Comparison of ENCODE assay signal across 8 mouse cellular contexts in the genomic region with DNA sequence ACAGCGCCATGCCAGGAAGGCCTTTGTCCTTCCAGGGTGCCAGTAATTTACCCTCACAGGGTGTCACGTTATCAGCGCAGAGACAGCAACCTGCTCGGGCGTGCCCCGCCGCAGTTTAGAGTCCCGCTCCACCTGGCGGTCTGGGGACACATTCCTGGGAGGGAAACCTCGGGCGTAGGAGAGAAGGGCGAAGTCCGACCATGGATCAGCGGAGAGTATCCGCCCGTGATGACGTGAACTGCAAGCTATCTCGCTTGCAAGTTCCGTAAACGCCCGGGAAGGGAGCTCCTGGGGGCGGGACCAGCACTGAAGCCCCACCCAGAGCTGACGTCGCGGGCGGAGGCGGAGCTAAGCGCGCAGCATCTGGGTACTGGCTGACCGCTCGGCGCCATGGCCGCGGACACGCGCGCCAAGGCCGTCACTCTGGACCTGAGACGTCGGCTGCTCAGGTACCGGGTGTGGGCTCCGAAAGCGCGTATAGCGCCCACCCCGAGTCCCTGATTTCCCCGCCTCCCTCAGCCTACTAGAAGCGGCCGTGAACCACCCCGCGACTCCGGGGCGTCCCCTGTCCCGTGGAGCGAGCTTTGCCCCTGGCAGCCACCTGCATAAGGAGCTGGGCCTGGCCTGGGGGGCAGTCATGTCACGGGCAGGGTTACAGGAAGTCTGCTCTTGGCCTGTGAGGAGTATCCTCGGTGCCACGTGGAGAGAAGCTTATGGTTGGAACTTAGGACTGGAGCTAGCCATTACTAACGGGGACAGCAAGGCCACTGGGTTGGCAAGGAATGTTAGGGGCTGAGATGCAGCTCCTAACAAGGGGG. TPM values are rescaled to one million over a fixed set of nuclear protein-coding genes. Genes with fewer than 3 reads are reported as not detected.
DNase-seq lines count a peak whose midpoint lies in the region; ATAC-seq lines count a peak whose summit lies in the region.

Gene Phykpl (plus strand): TSS at position 327 of the 818 bp plus-strand sequence.

- WGBS in heart, embryonic 13.5 days, result under 1% methylated on average over 59 of the region's 59 CpGs
- WGBS in liver, embryonic 12.5 days (ENCODE audit: insufficient replicate concordance), result 2% methylated on average over 59 of the region's 59 CpGs
- under 1% methylated on average over 59 of the region's 59 CpGs for WGBS in stomach, embryonic 15.5 days

- peak within 1 kb of the TSS; percentile 93 for H3K9ac ChIP-seq in heart, embryonic 13.5 days
- H3K9ac ChIP-seq in liver, embryonic 12.5 days, result peak within 1 kb of the TSS; percentile 95
- H3K9ac ChIP-seq in stomach, embryonic 15.5 days, result peak within 1 kb of the TSS; percentile 75

- peak within 1 kb of the TSS; percentile 91 for H3K4me2 ChIP-seq in heart, embryonic 13.5 days
- peak within 1 kb of the TSS; percentile 86 for H3K4me2 ChIP-seq in liver, embryonic 12.5 days
- peak within 1 kb of the TSS; percentile 80 for H3K4me2 ChIP-seq in stomach, embryonic 15.5 days

- no peaks in the 10 kb centered on the region for H3K9me3 ChIP-seq in heart, embryonic 13.5 days
- no peaks in the 10 kb centered on the region for H3K9me3 ChIP-seq in liver, embryonic 12.5 days (replicated peaks)
- no peaks in the 10 kb centered on the region for H3K9me3 ChIP-seq in stomach, embryonic 15.5 days

- ATAC-seq in heart, embryonic 13.5 days (ENCODE audit: extremely low read depth, insufficient number of reproducible peaks, low FRiP score, low TSS enrichment), result peak; percentile 94
- peak; percentile 91 for ATAC-seq in liver, embryonic 12.5 days
- ATAC-seq in stomach, embryonic 15.5 days (ENCODE audit: insufficient read depth, low FRiP score, low read depth), result peak; percentile 94

- DNase-seq in CD4-positive, CD25-positive, alpha-beta regulatory T cell, adult 2 months (ENCODE audit: low read depth, low spot score), result peak; percentile 95
- peak; percentile 78 for DNase-seq in fat pad, adult 2 months (ENCODE audit: extremely low read depth, low read depth, low spot score)
- peak; percentile 98 for DNase-seq in kidney, postnatal 10 days
- DNase-seq in natural killer cell, adult 2 months (ENCODE audit: low spot score in 2 of 2), result peak; percentile 93 to 94

- peaks cover 11% of the 10 kb centered on the region for H3K4me1 ChIP-seq in brown adipose tissue, adult 24 weeks (ENCODE audit: control insufficient read depth, insufficient read depth, insufficient read length, low read length)
- peaks cover 34% of the 10 kb centered on the region for H3K4me1 ChIP-seq in heart, embryonic 13.5 days
- peaks cover 50% of the 10 kb centered on the region for H3K4me1 ChIP-seq in liver, embryonic 12.5 days
- H3K4me1 ChIP-seq in stomach, embryonic 15.5 days, result peaks cover 30% of the 10 kb centered on the region

- peak within 1 kb of the TSS; percentile 77 for H3K4me3 ChIP-seq in brown adipose tissue, adult 24 weeks (ENCODE audit: insufficient read depth, low read depth, low read length)
- peak within 1 kb of the TSS; percentile 71 for H3K4me3 ChIP-seq in heart, embryonic 13.5 days
- peak within 1 kb of the TSS; percentile 85 for H3K4me3 ChIP-seq in liver, embryonic 12.5 days
- peak within 1 kb of the TSS; percentile 70 for H3K4me3 ChIP-seq in stomach, embryonic 15.5 days (replicated peaks)

- H3K36me3 ChIP-seq in heart, embryonic 13.5 days, result peaks cover 39% of the 10 kb centered on the region
- H3K36me3 ChIP-seq in liver, embryonic 12.5 days, result peaks cover 40% of the 10 kb centered on the region
- peaks cover 28% of the 10 kb centered on the region for H3K36me3 ChIP-seq in stomach, embryonic 15.5 days

- H3K27ac ChIP-seq in brown adipose tissue, adult 24 weeks (replicated peaks; ENCODE audit: low read depth, low read length), result peak within 1 kb of the TSS; percentile 99
- H3K27ac ChIP-seq in heart, embryonic 13.5 days (replicated peaks), result peak within 1 kb of the TSS; percentile 98
- H3K27ac ChIP-seq in liver, embryonic 12.5 days, result peak within 1 kb of the TSS; percentile 85
- peak within 1 kb of the TSS; percentile 95 for H3K27ac ChIP-seq in stomach, embryonic 15.5 days

- H3K27me3 ChIP-seq in heart, embryonic 13.5 days (replicated peaks), result no peaks in the 10 kb centered on the region
- H3K27me3 ChIP-seq in liver, embryonic 12.5 days (replicated peaks), result no peaks in the 10 kb centered on the region
- H3K27me3 ChIP-seq in stomach, embryonic 15.5 days (replicated peaks), result no peaks in the 10 kb centered on the region

RNA-seq across cellular contexts. Expression of gene Phykpl, which starts in this region (rescaled TPM):
- 10.1 and 18.5 TPM in 2 replicates for polyA plus RNA-seq in brown adipose tissue, adult 24 weeks (2012; ENCODE audit: insufficient read depth, insufficient read length, missing spikeins)
- 13.1 and 14.6 TPM in 2 replicates for polyA plus RNA-seq in heart, embryonic 13.5 days (2015; fragmentation: Nextera tagmentation; extraction: Ambion mirVana)
- 20.1 and 22.2 TPM in 2 replicates for polyA plus RNA-seq in liver, embryonic 12.5 days (2016; fragmentation: Nextera tagmentation; extraction: Ambion mirVana)
- 20.6 and 21.7 TPM in 2 replicates for polyA plus RNA-seq in stomach, embryonic 15.5 days (2015; fragmentation: Nextera tagmentation; extraction: Ambion mirVana)

Comparison
In these comparisons a context has a peak if more than half of its experiments do, and no peak if none do; other contexts are left out.
1. Peak in every context shown above with its lines: DNase-seq, ATAC-seq, H3K4me3 ChIP-seq and H3K27ac ChIP-seq.